Mouse (Mus musculus) 416B (cell line): ENCODE results near the gene Mon1a.
A peak's percentile ranks its signal among the peaks of the same experiment; 100 is the strongest.

ENCODE experiments used
- DNase-seq: peaks from one replicate; pipeline ENCODE4 v3.0.0; 2011; ENCODE audit warnings: low read depth

Gene Mon1a

GRCm38 (mm10) chr9:107949922-107950235, 61.9 kb downstream of the Mon1a start, which contains the start of gene Traip:
Gene Traip (plus strand): TSS chr9:107950136.
- no peak for DNase-seq

GRCm38 (mm10) chr9:107950460-107951355, 62.8 kb downstream of the Mon1a start:
- peak; percentile 91 for DNase-seq
